Mouse (Mus musculus): ENCODE measurements around the gene Snx29. TPM values are rescaled to one million over a fixed set of nuclear protein-coding genes. Genes with fewer than 3 reads are reported as not detected.
A peak's percentile ranks its signal among the peaks of the same experiment; 100 is the strongest.
"Not testable (repeated sequence)": the region's sequence is repeated elsewhere in the genome, so short reads cannot be mapped to it uniquely, and the experiment has no call there.

The Snx29 gene
- total RNA-seq, 2 experiments from 2014 or later, result 6.2 to 9.0 TPM

GRCm38 (mm10) chr16:11568601-11569000 lies 245.9 kb downstream of the Snx29 start:
- no peak for ATAC-seq (replicated peaks; ENCODE audit: low FRiP score, poor library complexity, severe bottlenecking)

GRCm38 (mm10) chr16:11569127-11569526 lies 246.4 kb downstream of the Snx29 start:
- ATAC-seq (replicated peaks; ENCODE audit: low FRiP score, poor library complexity, severe bottlenecking), result no peak

- no peak for ATAC-seq (replicated peaks; ENCODE audit: low FRiP score, poor library complexity, severe bottlenecking)
These were observed 247.4 kb downstream of the Snx29 start for GRCm38 (mm10) chr16:11570072-11570471.

GRCm38 (mm10) chr16:11574517-11574916 lies 251.8 kb downstream of the Snx29 start:
- ATAC-seq (replicated peaks; ENCODE audit: low FRiP score, poor library complexity, severe bottlenecking), result no peak

GRCm38 (mm10) chr16:11575733-11576132 lies 253.0 kb downstream of the Snx29 start:
- not testable (repeated sequence) for ATAC-seq (replicated peaks; ENCODE audit: low FRiP score, poor library complexity, severe bottlenecking)

GRCm38 (mm10) chr16:11577541-11578255 lies 255.0 kb downstream of the Snx29 start:
- no peak for ATAC-seq (replicated peaks; ENCODE audit: low FRiP score, poor library complexity, severe bottlenecking)

- no peak for ATAC-seq (replicated peaks; ENCODE audit: low FRiP score, poor library complexity, severe bottlenecking)
These were observed 257.0 kb downstream of the Snx29 start for GRCm38 (mm10) chr16:11579676-11580098.

- peak; percentile 86 for ATAC-seq (replicated peaks; ENCODE audit: low FRiP score, poor library complexity, severe bottlenecking)
These were observed 261.4 kb downstream of the Snx29 start for GRCm38 (mm10) chr16:11583941-11584639.

GRCm38 (mm10) chr16:11588689-11589088 lies 266.0 kb downstream of the Snx29 start:
- ATAC-seq (replicated peaks; ENCODE audit: low FRiP score, poor library complexity, severe bottlenecking), result no peak

GRCm38 (mm10) chr16:11589336-11589735 lies 266.6 kb downstream of the Snx29 start:
- no peak for ATAC-seq (replicated peaks; ENCODE audit: low FRiP score, poor library complexity, severe bottlenecking)

- ATAC-seq (replicated peaks; ENCODE audit: low FRiP score, poor library complexity, severe bottlenecking), result no peak
These were observed 267.3 kb downstream of the Snx29 start for GRCm38 (mm10) chr16:11589782-11590695.

- ATAC-seq (replicated peaks; ENCODE audit: low FRiP score, poor library complexity, severe bottlenecking), result no peak
These were observed 273.9 kb downstream of the Snx29 start for GRCm38 (mm10) chr16:11596599-11596998.

GRCm38 (mm10) chr16:11597769-11598168 lies 275.1 kb downstream of the Snx29 start:
- no peak for ATAC-seq (replicated peaks; ENCODE audit: low FRiP score, poor library complexity, severe bottlenecking)

- ATAC-seq (replicated peaks; ENCODE audit: low FRiP score, poor library complexity, severe bottlenecking), result no peak
These were observed 276.8 kb downstream of the Snx29 start for GRCm38 (mm10) chr16:11599523-11599922.

GRCm38 (mm10) chr16:11601336-11602082 lies 278.8 kb downstream of the Snx29 start:
- no peak for ATAC-seq (replicated peaks; ENCODE audit: low FRiP score, poor library complexity, severe bottlenecking)

GRCm38 (mm10) chr16:11603667-11604422 lies 281.1 kb downstream of the Snx29 start:
- ATAC-seq (replicated peaks; ENCODE audit: low FRiP score, poor library complexity, severe bottlenecking), result peak; percentile 85

- no peak for ATAC-seq (replicated peaks; ENCODE audit: low FRiP score, poor library complexity, severe bottlenecking)
These were observed 289.9 kb downstream of the Snx29 start for GRCm38 (mm10) chr16:11612526-11613126.

GRCm38 (mm10) chr16:11614401-11615014 lies 291.8 kb downstream of the Snx29 start:
- ATAC-seq (replicated peaks; ENCODE audit: low FRiP score, poor library complexity, severe bottlenecking), result no peak
